Mouse (Mus musculus) gastrocnemius, adult 18-20 months (tissue): ENCODE measurements around the gene Cfap299. TPM values are rescaled to one million over a fixed set of nuclear protein-coding genes. Genes with fewer than 3 reads are reported as not detected.

Experiments used
- DNase-seq: peaks from one replicate; pipeline ENCODE4 v3.0.0; 2021; ENCODE audit warnings: low spot score
- total RNA-seq, 2 experiments: library from RNA; stranded (reverse); gene quantifications; 2 replicates each; pipeline ENCODE4 v1.2.3; 2021

Cfap299 gene
- total RNA-seq, 2 experiments from 2014 or later, result not detected

DNA sequence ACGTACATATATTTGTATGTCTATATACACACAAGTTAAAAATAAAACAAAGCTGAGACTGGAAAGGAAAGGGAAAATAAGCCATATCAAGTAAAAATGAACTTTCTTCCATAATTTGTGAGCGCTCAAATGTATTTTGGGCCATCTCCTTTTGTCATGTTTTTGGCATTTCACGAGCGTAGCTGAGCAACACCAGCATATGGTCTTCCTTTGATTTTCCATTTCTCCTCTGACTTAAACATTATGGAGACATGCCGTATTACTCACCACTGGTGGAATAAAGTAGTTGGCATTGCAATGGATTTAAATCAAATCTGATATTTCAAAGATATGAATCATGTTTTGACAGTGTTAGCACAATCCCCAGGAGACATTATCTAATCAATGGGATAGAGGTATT, 284.4 kb downstream of the Cfap299 start:
- DNase-seq, result no peak

DNA sequence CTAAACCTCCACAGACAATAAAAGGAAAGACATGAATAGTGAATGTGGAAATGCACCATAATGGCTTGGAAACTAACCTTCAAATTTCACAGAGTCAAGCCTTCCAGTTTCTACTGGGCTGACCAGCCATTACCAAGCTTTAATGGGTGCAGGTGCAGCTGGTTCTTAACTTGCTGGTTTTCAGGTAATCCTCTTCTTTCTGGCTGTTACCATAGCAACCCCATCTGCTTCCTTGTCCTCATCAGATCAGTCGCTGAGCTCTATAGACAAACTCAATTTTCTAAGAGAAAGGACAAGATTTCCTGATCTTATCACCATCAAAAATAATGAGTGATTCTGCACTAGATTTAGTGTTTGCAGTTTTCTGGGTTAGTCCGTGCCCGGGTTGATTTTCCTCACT, 287.8 kb downstream of the Cfap299 start:
- DNase-seq, result no peak

DNA sequence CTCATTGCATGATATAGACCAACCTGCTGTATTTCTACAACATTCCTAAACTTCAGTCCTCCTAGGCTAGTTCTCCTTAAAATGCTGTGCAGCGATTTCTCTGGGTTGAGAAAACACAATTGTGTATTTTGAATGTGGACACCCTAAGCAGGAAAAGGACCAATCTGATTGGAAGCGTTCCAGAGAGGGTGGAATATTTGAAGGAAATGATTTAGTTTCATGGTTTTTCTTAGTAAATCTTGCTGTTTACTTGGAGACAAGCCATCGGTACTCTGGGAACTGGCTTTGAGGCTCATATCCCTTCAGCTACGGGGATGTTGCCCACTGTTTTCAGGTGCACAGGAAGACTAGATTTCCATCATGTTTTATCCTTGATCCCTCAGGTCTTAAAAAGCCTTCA, 288.3 kb downstream of the Cfap299 start:
- DNase-seq, result no peak

DNA sequence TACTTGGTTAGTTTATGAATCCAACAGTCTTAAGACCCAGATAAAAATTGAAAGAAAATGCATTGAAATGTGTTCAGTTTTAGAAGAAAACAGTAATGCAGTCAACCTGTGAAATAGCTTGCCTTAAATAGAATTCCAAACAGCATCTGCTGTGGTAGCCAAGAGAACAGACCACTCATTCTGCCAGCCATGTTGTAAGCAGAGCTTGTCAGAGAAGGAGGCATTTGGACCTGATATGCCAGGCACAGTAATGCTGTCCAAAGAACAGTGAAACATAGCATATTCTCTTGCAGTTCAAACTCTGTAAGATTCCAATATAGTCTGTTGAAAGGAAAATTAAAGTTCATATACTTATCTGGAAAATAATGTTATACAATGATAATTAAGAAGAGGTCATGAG, 321.2 kb downstream of the Cfap299 start:
- DNase-seq, result no peak

DNA sequence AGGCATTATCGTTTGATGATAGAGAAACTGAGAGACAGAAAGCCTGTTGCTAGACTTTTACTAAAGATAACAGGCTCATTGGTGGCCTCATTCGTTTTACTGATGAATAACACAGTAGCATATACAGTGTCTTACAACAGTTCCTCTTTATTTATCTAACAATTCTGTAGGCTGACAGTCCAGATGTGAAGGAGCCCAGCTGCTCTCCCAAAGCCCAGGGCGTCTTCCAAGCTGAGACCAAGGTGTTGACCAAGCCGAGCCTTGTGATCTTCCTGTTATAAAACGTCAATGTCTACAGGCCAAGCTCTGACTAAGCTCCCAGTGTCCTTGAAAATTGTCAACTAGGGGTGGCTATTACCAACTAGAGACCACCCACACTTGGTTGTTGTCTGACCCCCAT, 321.9 kb downstream of the Cfap299 start:
- no peak for DNase-seq

DNA sequence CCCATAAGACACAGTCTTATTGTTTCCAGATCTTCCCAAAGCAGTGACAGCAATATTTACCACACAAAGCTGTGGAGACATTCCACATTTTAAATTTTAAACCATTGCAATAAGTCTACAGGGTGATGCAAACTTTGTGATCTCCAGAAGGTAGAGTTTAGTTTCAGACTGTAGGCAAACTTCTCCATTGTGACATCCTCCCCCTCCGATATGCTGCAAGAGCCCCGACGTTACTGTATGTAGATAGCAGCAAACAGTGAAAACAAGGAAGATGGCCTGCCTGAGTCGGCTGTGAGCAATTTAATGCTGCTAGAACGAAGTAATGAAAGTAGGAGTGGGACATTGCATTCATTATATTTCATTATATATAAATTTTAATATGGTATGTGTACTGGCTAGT, 359.1 kb downstream of the Cfap299 start:
- DNase-seq, result no peak

DNA sequence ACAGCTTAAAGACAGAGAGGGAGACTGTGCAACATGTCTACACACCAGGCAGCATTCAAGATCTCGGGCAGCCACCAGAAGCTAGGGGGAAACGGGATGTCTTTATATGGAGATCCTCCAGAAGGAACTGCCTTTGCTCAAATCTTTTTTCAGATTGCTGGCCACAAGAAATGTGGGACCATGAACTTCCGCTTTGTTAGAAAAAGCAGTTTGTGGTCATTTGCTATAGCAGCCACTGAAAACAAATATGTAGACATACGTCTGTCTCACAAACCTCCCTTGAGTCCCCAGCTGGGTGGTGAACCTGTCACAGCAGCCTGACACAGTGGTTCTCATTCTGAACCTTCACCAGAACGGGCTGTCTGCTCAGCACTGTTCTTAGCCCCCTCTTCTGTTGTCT, 363.0 kb downstream of the Cfap299 start:
- DNase-seq, result no peak

DNA sequence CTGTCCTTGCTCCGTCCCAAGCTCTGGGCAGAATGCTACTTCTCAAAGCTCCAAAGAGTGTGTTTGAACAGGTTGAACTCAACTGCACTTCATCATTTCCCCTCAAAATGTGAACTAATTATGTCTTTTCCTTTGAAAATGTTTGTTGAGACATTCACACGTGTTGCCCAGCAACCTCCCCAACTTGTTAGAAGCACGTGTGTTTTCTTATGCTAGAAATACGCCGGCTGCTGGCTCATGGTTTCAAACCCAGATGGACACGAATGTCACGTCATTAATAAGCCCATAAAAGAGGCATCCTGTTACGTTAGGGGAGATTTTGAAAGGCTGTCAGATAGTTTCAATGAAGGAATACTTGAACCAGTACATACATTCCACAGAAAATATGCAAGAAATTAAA, 367.2 kb downstream of the Cfap299 start:
- DNase-seq, result no peak

DNA sequence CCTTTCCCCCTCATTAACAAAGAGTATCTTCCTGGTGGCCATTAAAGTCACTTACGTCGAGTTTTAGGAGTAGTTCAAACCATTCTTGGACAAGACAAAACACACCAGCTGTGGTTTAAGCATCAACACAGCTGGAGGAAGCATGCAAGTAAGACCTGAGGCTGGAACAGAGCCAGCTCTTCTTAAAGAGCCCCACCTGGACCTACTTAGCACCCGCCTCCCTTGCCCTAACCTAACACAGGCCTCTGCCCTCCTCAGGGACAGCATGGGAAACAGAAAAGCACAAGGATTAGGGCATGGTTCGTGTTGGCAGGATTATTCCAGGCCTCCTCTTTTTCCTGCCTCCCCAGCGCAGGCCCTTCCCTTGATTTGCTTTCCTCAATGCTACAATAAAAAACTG, 374.9 kb downstream of the Cfap299 start:
- no peak for DNase-seq

DNA sequence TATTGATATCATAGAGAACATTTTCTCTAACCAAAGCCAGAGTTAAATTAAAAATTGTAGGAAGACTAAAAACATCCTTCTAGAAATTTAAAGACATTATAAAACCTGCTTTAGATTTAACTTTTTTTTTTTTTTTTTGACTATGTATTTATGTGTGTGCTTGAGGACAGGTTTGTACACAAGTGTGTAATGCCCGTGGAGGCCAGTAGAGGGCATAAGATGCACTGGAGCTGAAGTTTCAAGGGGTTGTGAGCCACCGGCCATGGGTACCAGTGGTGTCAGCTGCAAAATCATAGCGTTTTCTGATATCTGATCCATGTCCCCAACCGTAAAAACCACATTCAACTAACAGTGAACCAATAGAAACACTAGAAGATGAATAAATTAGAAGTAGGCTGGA, 377.5 kb downstream of the Cfap299 start:
- DNase-seq, result no peak

DNA sequence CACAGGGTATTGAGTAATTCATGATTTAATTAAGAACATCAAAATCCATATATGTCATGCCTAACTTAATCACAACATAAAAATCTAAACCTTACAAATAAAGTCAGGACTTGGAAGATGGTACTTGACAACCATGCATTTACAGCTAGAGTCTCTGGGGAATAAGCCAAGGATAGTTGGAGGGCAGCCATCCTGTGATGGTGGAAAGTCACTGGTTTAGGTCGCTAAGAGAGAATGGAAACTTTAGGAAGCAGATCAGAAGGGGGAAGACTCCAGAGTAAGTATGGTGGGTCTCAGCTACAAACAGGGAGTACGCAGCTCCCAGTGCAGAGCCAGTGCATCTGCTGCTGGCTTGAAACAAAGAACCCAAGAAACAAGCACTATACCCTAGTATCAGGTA, 386.3 kb downstream of the Cfap299 start:
- DNase-seq, result no peak

DNA sequence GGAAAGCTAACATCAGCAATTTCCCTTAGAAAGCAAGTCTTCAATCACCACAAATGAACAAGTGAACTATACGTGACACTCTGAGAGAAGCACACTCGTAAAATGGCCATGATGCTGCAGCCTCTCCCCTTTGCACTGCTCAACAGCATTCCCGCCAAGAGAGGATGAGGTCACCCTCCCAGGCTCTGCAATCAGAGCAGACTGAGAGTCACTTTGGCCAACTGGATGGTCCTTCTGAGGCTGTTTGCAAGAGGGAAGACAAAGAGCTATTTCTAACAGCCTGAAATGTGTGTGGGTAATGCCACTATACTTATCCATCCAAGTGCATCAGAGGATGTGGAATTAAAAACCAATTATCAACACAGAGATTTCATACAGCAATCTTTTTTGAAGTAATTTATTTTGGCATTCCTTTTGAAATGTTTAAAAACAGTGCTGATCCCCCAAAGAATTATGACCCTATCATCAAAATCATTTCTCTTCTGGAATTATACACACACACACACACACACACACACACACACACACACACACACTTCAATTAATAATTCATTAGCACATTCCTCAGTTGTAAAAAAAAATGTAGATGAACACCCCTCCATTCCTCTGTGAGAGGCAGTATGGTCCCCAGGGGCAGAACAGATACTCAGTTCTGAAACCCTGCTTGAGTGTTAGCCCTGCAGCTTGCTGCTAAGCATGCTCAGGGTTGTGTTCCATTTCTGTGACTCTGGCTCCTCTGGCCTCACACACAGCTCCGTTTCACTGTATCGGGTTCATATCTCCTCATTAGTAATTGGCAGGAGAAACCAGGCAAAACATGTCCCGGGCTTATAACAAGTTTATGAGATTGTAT, 403.3 kb downstream of the Cfap299 start:
- peak; percentile 10 for DNase-seq

DNA sequence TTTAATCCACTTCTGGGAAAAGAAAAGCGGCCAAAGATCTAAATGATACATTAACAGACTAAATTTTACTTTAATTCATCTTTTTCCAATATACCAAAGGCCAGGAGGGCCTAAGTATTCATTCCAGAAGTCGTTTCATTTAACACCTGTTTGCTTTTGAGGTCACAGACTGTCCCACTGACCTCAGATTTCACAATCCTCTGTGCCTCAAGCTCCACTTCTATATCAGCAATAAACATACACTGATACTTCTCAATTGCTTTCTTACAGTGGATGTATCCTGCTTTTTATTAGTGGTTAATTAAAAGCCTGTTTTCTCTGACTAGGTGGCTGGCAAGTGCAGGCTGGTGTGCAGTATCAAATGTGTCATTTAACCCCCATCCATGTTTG, 403.9 kb downstream of the Cfap299 start:
- DNase-seq, result no peak

DNA sequence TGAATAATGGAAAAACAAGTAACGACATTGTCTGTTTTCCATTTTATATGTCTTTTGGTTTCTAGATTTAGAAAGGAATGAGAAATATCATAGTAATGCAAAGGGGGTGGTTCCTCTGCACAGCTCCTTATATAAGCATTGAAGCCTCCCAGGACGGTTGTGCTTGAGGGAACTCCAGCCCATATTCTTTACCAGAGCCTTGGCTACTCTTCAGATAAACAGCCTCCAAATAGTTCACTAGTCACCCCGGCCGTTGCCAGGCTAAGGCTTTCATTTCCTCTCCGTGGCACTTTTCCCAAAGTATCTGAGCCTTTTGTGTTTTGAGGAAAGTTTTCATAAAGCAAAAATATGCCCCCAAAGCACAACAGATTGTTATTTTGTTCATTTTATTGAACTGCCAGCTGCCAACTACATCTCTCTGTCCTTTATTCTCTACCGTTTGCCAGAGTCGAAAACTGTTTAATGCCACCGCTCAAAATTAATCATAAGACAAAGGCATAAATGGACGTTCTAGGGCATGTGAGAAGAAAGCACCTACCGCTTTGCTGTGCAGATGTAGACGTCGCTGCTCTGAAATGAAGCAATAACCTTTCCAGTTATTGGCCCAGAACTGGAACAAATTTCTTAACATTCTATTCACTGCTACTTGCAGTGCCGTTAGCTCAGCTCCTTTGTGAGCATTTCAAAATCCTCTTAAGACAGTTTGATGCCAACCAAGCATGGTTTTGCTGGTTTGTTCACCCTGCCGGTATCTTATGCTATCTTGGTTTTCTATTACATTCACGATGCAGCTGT, 433.0 kb downstream of the Cfap299 start:
- peak; percentile 43 for DNase-seq

DNA sequence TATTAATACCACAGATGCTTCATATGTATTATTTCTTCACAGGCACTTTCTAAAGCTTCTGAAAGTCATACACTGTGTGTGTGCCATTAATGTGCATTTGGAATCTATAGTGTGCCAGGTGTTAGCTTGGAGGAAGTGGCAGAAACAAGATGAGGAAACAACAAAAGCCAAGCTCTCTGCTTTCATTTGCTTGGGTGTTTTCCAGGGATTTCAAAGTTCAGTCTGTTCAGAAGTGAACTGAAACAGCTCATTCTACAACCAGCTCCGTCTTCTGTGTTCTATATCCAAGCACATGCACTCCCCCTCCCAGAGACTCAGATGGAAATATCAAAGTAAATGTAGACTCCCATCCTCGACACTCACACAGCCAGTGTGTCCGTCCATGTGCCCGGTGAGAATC, 449.5 kb downstream of the Cfap299 start:
- no peak for DNase-seq

DNA sequence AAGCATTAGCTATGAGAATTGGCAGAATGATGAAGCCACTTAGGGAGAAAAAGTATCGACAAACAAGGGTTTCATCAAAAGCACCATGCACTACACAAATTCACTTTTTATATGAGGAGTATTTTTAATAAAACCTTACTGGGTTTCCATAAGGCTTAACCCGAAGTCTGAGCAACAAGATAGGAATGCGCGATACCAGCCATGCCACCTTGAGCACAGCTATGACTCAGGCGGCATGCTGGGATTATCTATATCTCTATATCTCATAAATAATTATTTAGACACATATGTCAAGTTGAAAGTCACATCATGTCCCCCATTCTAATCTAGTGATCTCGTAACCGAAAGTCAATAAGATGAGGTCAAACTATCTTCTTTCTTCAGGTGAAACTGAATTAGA, 453.0 kb downstream of the Cfap299 start:
- DNase-seq, result no peak

DNA sequence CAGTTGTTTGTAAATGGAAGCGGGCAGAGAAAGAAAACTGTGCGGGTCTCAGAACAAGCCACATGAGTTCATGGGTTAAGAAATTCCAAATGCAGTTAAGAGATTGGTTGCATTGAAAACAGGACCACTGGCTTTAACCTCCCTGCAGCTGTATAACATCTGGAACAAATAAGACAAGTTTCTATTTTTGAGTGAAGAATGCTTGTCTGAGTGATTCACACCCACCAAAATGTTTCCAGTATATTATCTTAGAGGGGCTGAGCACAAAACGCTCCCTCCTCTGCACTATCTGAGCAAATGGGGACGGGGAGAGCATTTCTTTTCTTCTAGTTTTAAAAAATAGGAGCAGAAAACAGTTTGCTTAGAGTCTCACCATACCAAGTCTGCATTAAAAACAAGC, 458.6 kb downstream of the Cfap299 start:
- no peak for DNase-seq

DNA sequence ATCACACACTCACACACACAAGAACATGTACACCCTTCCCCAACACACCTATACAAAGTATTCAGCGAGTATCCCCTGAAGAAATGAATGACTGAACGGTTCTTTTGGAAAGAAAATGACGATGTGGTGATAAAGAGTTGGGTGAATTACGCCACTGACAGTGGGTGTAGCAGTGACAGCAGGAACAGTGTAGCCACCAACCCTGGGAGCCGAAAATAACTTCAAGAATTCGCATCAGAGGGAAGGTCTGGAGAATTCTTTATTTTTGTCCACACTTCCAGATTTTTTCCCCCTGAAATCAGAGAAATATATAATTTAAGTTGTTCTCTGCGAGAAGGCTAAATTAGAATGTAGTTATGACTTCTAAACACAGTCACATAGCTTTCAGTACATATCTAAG, 459.5 kb downstream of the Cfap299 start:
- no peak for DNase-seq

DNA sequence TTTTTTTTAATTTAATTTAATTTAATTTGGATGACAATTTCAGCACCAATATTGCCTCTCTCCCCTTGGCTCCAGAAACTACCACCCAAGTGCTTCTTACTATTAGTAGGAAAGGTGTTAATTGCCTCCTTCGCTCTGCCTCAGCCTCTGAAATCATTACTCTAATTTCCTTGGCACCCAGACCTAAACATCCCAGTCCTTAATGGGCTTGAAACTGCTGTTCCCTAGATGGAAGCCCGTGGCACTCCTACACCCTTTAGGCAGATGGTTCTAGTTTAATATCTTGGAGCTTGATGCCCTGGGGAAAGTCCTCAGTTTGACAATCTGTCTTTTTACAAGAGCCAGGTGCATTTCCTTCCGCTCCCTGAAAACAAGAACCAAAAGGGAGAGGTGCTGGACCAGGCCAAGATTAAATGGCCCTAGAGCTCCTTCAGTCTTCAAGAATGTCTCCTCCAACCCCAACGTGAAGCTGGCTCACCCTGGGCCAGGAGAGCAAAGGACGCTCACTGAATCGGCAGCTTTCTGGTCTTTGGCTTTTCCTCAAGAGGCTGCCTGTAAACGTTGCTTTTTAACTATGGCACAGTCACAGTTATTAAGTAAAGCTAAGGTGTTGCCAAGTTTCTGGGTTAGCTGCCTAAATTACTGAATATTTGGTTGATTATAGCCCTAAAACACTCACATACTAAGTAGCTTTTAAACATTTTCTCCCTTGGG, 461.9 kb downstream of the Cfap299 start:
- no peak for DNase-seq

DNA sequence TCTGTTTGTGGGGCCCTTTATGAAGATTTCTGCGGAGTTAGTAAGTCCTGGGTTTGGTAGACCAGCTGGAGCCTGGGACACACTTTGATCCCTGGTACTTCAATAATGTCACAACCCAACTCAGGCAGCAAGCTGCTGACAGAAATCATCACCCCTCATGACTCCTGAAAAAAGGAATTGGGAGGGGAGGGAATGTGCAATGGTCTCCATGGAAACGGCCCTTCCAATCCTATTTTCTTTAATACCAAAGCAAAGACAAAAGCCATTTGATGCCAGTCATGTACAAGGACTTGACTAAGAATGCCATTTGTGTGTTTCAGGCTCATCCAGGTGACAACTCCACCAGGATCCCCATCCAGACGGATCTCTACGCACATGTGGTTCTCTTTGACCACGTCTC, 472.4 kb downstream of the Cfap299 start:
- DNase-seq, result no peak

DNA sequence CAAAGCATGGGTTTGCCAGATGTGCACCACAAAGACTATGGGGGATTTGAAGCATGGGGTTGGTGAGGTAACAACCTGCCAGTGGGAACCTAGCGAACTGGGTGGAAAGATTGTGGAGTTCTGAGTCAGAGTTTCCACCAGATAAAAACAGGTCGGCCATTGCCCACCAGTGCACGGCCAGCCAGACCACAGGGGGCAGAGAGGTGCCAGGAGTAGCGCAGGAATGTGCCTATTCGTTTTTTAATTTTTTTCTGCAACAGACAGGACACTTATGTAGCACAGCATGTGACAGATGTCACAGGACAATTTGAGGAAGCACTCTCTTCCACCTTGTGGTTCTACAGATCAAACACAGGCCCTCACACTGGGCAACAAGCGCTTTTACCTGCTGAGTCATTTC, 475.7 kb downstream of the Cfap299 start:
- no peak for DNase-seq

DNA sequence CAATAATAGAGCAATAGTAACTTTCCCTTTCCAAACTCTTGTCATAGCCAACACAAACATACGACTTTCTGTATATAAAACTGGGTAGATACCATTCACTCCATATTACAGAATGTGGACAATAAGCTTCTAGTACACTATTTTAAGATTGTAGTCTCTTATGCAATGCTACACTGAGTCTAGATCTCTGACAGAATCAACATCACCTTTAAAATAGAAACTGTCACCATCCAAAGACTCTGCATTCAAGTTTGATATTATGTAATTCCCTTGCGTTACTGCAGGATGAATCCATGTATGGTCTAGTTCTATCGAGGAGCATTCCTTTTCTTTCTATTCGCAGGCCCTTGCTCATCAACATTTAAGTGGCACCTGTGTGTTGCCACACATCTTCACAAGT, 477.4 kb downstream of the Cfap299 start:
- DNase-seq, result no peak
